Mouse (Mus musculus) liver, postnatal 0 days (tissue): Measurements from ENCODE around the gene Gm21976. TPM values are rescaled to one million over a fixed set of nuclear protein-coding genes. Genes with fewer than 3 reads are reported as not detected.
A peak's percentile ranks its signal among the peaks of the same experiment; 100 is the strongest.

Experiments
- ATAC-seq: fragments of 200-750 bp; cut with Nextera tagmentation; 2 replicates; pipeline ENCODE4 v1.8.0; 2017; ENCODE audit warnings: mild to moderate bottlenecking, moderate library complexity
- DNase-seq: peaks from one replicate; pipeline ENCODE4 v3.0.0-alpha.2; 2016
- H3K27ac ChIP-seq: fragments of 300-500 bp; sonication (generic); 2 replicates; pipeline ENCODE4 v1.5.1; 2014; ENCODE audit warnings: antibody characterized with exemption, moderate library complexity, mild to moderate bottlenecking, low read depth
- H3K27me3 ChIP-seq: fragments of 300-500 bp; sonication (generic); 2 replicates; pipeline ENCODE4 v1.6.1; 2014; ENCODE audit warnings: low read length, control low read depth, mixed read lengths; ENCODE audit not compliant: insufficient read depth
- H3K36me3 ChIP-seq: fragments of 300-500 bp; sonication (generic); replicated peaks from 2 replicates; pipeline ENCODE4 v1.6.1; 2014; ENCODE audit warnings: mild to moderate bottlenecking, control low read depth, low read length, moderate library complexity, mixed read lengths; ENCODE audit not compliant: insufficient read depth
- H3K4me1 ChIP-seq: fragments of 300-500 bp; sonication (generic); 2 replicates; pipeline ENCODE4 v1.6.1; 2014; ENCODE audit warnings: antibody characterized with exemption, mild to moderate bottlenecking, control low read depth; ENCODE audit not compliant: insufficient read depth
- H3K4me2 ChIP-seq: fragments of 300-500 bp; sonication (generic); 2 replicates; pipeline ENCODE4 v1.6.1; 2014; ENCODE audit warnings: low read depth, mild to moderate bottlenecking, low read length, moderate library complexity, mixed read lengths
- H3K4me3 ChIP-seq: fragments of 300-500 bp; sonication (generic); 2 replicates; pipeline ENCODE4 v1.5.1; 2014; ENCODE audit warnings: low read depth, low read length
- H3K9ac ChIP-seq: fragments of 300-500 bp; sonication (generic); replicated peaks from 2 replicates; pipeline ENCODE4 v1.6.1; 2014; ENCODE audit warnings: mild to moderate bottlenecking, moderate library complexity
- H3K9me3 ChIP-seq: fragments of 300-500 bp; sonication (generic); 2 replicates; pipeline ENCODE4 v1.6.1; 2016; ENCODE audit warnings: mild to moderate bottlenecking, control low read depth, low read length, mixed read lengths
- CTCF ChIP-seq: sonication (generic); IDR thresholded peaks from 2 replicates; pipeline ENCODE4 v1.5.1; 2016; ENCODE audit warnings: antibody characterized with exemption, low read depth
- EP300 ChIP-seq: IDR thresholded peaks from 2 replicates; pipeline ENCODE4 v1.6.1; 2016; ENCODE audit warnings: antibody characterized with exemption, low read depth, mild to moderate bottlenecking
- WGBS: fragments of 180-500 bp; shearing (Covaris S2); extraction: QIAGEN DNeasy Blood & Tissue Kit; methylation state at CpG from one replicate; pipeline ENCODE4 v1.1.7; 2014; ENCODE audit not compliant: insufficient replicate concordance; 5-methylcytosine and 5-hydroxymethylcytosine counted together
- polyA plus RNA-seq: library from polyadenylated mRNA; unstranded; fragments of >200 nt; fragmentation: Nextera tagmentation; extraction: Ambion mirVana; gene quantifications from 2 replicates; pipeline ENCODE4 v1.2.1, GENCODE M21; 2015

Gene Gm21976
- polyA plus RNA-seq, 1 experiment from 2014 or later = not detected

DNA sequence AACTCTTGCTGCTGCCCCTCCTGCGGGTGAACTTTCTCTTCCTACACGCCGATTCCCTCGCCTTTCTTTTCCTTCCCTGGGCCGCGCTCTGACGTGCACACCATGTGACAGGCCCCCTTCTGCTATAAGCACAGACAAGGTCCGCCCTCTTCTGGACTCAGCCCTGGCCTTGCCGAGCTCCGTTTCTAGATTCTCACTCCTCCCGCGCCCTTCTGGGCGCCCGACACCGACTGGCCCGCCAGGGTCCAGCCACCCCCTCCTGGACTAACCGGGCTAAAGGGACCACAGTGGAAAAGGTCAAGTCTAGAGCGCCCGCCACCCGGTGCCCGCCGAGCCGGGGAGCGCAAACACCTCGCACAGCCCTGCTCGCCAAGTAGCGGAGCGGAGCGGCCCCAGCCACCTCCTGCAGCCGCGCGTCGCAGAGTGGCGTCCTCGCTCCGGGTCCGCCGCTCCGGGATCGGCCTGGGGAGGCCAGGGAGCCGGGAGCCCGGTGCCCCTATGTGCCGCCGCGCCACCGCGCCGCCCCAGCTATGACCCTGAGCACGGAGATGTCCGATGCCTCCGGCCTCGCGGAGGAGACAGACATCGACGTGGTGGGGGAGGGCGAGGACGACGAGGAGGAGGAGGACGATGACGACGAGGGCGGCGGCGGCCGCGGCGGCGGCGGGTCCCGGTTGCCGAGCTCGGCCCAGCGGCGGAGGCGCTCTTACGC lies 74.6 kb downstream of the Gm21976 start, which contains the start of gene Foxd1:
TSS of gene Foxd1 (plus strand) at position 153 of the 712 bp plus-strand sequence.
- WGBS = under 1% methylated on average over 43 of the region's 76 CpGs
- Histone ChIP-seq H3K36me3 (no peaks in the 10 kb centered on the region), H3K4me1 (peaks cover 18% of the 10 kb centered on the region), H3K9ac (no peak within 1 kb of the TSS), H3K4me2 (peak within 1 kb of the TSS; percentile 64), H3K27me3 (peaks cover 92% of the 10 kb centered on the region), H3K9me3 (no peaks in the 10 kb centered on the region), H3K27ac (no peak within 1 kb of the TSS), H3K4me3 (peak within 1 kb of the TSS; percentile 42)
- DNase-seq (peak; percentile 26), ATAC-seq (peak; percentile 53; the same call in 1 of the 2 replicates)
- TF ChIP-seq CTCF (no peak), EP300 (no peak)

DNA sequence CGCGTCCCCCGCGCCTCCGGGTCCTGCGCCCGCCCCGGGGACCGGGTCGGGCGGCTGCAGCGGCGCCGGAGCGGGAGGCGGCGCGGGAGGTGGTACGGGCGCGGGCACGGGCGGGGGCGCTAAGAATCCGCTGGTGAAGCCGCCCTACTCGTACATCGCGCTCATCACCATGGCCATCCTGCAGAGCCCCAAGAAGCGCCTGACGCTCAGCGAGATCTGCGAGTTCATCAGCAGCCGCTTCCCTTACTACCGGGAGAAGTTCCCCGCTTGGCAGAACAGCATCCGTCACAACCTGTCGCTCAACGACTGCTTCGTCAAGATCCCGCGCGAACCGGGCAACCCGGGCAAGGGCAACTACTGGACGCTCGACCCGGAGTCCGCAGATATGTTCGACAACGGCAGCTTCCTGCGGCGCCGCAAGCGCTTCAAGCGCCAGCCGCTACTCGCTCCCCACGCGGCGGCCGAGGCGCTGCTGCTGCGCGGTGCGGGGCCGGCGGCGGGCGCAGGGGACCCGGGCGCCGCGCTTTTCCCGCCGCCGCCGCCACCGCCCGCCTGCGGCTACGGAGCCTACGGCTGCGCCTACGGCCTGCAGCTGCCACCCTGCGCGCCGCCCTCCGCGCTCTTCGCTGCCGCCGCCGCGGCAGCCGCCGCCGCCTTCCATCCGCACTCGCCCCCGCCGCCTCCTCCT lies 75.3 kb downstream of the Gm21976 start:
- Histone ChIP-seq H3K36me3 (no peaks in the 10 kb centered on the region), H3K27me3 (peaks cover 96% of the 10 kb centered on the region), H3K9ac (no peak overlapping the region), H3K4me2 (peak overlapping the region; percentile 64), H3K27ac (no peak overlapping the region), H3K9me3 (no peaks in the 10 kb centered on the region), H3K4me1 (peaks cover 18% of the 10 kb centered on the region), H3K4me3 (peak overlapping the region; percentile 42)
- WGBS = under 1% methylated on average over 60 of the region's 102 CpGs
- DNase-seq = peak; percentile 26
- ATAC-seq = peak; percentile 27; the same call in 1 of the 2 replicates
- no peak for TF ChIP-seq EP300
- no peak for TF ChIP-seq CTCF

DNA sequence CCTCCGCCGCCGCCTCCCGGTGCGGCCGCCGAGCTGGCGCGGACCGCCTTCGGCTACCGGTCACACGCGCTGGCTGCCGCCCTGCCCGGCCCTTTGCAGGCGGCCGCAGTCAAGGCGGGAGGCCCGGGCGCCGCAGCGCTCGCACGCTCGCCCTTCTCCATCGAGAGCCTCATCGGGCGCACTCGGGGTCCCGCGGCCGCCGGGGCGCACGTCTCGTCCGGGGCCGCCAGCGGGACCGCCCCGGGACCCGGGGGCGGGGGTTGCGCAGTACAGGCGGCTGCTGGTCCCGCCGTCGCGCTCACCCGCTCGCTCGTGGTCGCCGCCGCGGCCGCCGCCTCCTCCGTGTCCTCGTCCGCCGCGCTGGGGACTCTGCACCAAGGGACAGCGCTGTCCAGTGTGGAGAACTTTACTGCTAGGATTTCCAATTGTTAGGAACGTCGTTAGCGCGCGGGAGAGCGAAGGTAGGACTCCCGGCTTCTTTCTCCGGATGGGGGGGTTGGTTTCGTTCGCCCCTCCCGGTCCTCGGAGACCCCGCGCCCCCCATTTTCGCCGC lies 75.9 kb downstream of the Gm21976 start:
- peak; percentile 17; the same call in 1 of the 2 replicates for ATAC-seq

GRCm38 (mm10) chr13:98356176-98356972 lies 76.7 kb downstream of the Gm21976 start:
- H3K27me3 ChIP-seq = peaks cover 96% of the 10 kb centered on the region
- H3K4me2 ChIP-seq = no peak overlapping the region
- H3K27ac ChIP-seq = no peak overlapping the region
- H3K4me1 ChIP-seq = peaks cover 18% of the 10 kb centered on the region
- ATAC-seq = no peak
- no peak overlapping the region for H3K4me3 ChIP-seq
- DNase-seq = no peak
- no peaks in the 10 kb centered on the region for H3K9me3 ChIP-seq
- no peaks in the 10 kb centered on the region for H3K36me3 ChIP-seq
- no peak overlapping the region for H3K9ac ChIP-seq
- WGBS = 6% methylated on average over 9 of the region's 9 CpGs
- no peak for TF ChIP-seq EP300
- TF ChIP-seq CTCF = no peak

More for the DNA sequence above, 75.9 kb downstream of the Gm21976 start:
- Histone ChIP-seq H3K9ac (no peak overlapping the region), H3K27me3 (peaks cover 96% of the 10 kb centered on the region), H3K4me3 (peak overlapping the region; percentile 42), H3K9me3 (no peaks in the 10 kb centered on the region), H3K27ac (no peak overlapping the region), H3K4me1 (peaks cover 18% of the 10 kb centered on the region), H3K4me2 (peak overlapping the region; percentile 64), H3K36me3 (no peaks in the 10 kb centered on the region)
- peak; percentile 26 for DNase-seq
- no peak for TF ChIP-seq EP300
- TF ChIP-seq CTCF = no peak
- WGBS = under 1% methylated on average over 60 of the region's 81 CpGs

Other genes starting within 250 kb of the Gm21976 start
- 0.57 and 0.74 TPM in 2 replicates for gene Arhgef28, start 73.4 kb upstream of the Gm21976 start, polyA plus RNA-seq
- 5.7 and 7.5 TPM in 2 replicates for gene Utp15, start 16.8 kb upstream of the Gm21976 start, polyA plus RNA-seq
- 8.5 and 8.6 TPM in 2 replicates for gene Ankra2, start 16.8 kb upstream of the Gm21976 start, polyA plus RNA-seq
- gene Btf3, start 37.1 kb downstream of the Gm21976 start, polyA plus RNA-seq = 306 and 312 TPM in 2 replicates
- not detected in 2 replicates for gene Foxd1, start 74.4 kb downstream of the Gm21976 start, polyA plus RNA-seq
- gene Gm10320, start 212.1 kb downstream of the Gm21976 start, polyA plus RNA-seq = 0.63 and 0.84 TPM in 2 replicates